Mouse (Mus musculus): Measurements from ENCODE around the gene Stx5a.
A peak's percentile ranks its signal among the peaks of the same experiment; 100 is the strongest.

Stx5a gene

DNA sequence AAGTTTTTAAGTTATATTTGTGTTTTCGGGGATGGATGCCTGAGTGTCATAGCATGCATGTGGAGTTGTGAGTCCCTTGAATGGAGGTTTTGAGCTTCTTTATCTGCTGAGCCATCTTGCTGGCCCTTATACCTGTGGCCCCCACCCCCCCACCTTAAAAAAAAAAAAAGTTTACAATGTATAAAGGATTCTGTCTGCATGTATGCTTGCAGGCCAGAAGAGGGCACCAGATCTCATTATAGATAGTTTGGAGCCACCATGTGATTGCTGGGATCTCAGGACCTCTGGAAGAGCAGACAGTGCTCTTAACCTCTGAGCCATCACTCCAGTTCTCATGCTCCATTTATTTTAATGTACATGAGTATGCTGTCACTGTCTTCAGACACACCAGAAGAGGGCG, 6.2 kb downstream of the Stx5a start:
- DNase-seq = no peak

- DNase-seq = no peak
These were observed 14.4 kb downstream of the Stx5a start for GRCm38 (mm10) chr19:8755652-8756051.

- peak; percentile 96 for DNase-seq
These were observed 15.6 kb downstream of the Stx5a start, which contains the start of gene Nxf1 for GRCm38 (mm10) chr19:8756635-8757387. Gene Nxf1, plus strand, starts transcription at chr19:8757073.

GRCm38 (mm10) chr19:8757471-8757998, 16.3 kb downstream of the Stx5a start:
- no peak for DNase-seq

- no peak for DNase-seq
These were observed 17.7 kb downstream of the Stx5a start for GRCm38 (mm10) chr19:8758899-8759298.

DNA sequence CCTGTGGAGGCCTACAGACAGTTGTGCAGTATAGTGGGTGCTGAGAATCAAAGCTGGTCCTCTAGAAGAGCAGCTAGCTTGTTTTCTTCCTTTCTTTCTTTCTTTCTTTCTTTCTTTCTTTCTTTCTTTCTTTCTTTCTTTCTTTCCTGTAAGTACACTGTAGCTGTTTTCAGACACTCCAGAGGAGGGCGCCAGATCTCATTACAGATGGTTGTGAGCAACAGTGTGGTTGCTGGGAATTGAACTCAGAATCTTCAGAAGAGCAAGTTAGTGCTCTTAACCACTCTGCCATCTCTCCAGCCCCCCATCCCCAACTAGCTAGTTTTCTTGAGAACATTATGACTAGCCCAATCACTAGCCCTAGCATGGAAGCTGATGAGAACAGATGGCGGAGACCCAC, 19.5 kb downstream of the Stx5a start:
- DNase-seq = no peak

DNA sequence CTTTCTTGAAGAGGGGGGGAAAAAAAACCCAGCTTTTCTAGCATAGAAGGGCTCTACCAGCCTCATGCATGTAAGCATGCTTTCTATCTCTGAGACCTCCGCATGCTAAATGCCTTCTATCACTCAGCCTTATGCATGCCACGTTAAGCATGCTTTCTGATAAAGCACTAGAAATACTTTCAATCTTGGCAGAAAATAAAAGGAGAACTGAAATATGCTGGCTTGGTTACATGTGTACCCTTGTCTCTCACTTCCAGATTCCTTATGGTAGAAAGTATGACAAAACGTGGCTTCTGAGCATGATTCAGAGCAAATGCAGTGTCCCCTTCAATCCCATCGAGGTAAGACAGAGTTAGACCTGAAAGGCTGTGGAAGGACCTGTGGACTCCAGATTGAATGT, 22.1 kb downstream of the Stx5a start:
- DNase-seq = no peak

GRCm38 (mm10) chr19:8765562-8765961, 24.3 kb downstream of the Stx5a start:
- DNase-seq = no peak

GRCm38 (mm10) chr19:8770567-8771270, 29.5 kb downstream of the Stx5a start, which contains the start of gene Tmem223:
Gene Tmem223, plus strand, starts transcription at chr19:8770996.
- DNase-seq = peak; percentile 84

GRCm38 (mm10) chr19:8772996-8773395, 31.8 kb downstream of the Stx5a start:
- no peak for DNase-seq

DNA sequence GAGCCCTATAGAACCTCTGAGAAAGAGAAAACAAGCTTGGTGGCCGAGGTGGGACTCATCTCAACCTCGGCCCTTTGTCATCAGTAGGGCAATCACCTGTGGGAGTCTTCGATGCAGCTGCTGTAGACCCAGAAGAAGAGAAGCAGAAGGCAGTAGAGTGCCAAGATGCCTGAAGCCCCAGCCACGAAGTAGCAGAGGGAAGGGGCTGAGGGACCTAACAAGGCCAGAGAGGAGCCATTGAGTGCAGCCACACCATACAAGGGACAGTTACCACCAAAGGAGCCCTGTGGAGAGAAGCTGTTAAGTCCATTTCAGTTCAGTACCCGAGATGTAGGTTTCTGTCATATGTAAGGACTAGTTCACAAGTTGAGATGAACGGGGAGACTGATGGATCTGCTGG, 32.2 kb downstream of the Stx5a start:
- DNase-seq = no peak

- DNase-seq = peak; percentile 98
These were observed 33.0 kb downstream of the Stx5a start, which contains the start of gene Tmem179b for GRCm38 (mm10) chr19:8774086-8774835. Gene Tmem179b, minus strand, starts transcription at chr19:8774467.

GRCm38 (mm10) chr19:8774951-8775421, 33.8 kb downstream of the Stx5a start:
- peak; percentile 10 for DNase-seq

DNA sequence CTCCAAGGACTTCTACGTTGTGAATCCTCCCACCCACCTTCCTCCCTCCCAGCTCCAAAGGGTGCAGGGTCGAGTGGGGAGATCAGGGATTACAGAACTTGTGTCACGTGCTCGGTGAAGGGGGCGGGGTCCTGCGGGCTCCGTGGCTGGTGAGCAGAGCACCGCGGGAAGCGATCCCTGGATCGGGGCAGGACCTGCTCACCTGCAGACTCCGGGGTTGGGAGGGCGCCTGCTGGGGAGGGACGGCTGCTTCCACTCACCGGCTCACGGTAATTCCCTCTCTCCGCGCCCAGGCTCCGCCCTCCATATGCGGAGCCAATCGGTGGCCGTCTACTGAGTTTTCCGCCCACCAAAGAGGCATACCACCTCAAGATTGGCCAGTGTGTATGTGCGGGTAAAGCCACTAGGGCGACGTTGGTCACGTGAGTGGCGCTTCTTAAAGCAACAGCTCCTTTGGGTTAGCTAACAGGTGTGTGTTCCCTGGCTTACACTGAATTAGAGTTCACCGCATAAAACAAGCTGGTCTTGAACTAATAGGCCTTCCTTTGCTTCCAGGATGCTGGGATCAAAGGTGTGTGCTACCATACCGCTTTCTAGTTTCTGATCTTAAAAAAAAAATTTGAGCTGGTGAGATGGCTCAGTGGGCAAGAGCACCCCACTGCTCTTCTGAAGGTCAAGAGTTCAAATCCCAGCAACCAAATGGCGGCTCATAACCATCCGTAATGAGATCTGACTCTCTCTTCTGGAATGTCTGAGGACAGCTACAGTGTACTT, 45.0 kb downstream of the Stx5a start, which contains the start of gene Taf6l:
Gene Taf6l, minus strand, starts transcription at position 410 of the 774 bp plus-strand sequence.
- peak; percentile 91 for DNase-seq

DNA sequence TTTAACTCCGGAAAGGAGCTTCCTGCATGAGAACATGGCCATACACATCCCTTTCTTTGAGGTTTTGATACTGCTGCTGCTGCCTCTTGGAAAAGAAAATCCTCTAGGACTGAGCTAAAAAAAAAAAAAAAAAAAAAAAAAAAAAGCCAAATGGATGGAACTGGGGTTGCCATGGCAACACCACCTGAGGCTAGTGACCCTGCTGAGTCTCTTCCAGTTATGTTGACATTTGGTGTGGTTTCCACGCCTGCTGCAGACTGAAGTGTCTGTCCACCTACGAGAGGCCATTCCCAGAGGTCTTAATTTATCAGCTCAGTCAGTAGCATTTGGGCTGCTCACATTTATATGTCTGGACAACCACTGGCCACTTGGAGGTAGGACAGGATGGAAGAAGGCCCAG, 47.3 kb downstream of the Stx5a start:
- DNase-seq = no peak

DNA sequence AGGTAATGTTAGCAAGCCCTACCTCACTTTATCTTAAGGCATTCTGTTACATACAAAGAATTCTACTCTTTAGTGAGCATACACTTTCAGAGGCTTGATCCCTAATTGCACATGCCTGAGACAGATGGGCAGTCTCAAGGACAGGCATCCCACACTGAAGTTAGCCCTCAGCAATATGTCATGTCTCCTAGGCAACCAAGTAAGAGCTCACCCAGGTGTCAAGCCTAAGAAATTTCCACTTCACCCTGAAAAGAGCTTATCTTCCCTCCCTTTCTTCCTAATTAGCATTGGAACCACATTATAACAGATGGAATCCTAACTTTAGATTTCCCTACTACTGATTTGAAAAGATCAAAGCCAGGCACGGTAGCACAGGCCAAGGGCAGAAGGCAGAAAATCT, 48.0 kb downstream of the Stx5a start:
- no peak for DNase-seq

DNA sequence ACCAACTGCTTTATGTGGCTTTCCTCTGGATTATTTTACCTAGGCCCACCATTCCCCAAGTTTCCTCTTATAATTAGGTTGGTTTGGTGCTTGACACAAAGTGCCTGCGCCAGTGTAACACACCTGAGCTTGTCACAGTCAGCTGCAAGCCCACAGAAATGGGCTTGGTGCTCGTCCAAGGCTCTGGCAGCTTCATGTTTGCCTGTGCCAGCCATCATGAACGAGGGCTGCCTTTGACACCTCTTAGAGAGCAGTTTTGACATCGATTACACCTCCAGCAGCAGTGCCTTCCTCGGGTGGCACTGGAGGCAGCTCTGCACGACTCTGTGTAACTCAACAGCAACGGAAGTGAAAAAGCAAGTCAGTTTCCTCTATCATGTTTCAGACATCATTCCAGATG, 49.0 kb downstream of the Stx5a start:
- no peak for DNase-seq

GRCm38 (mm10) chr19:8798264-8798946, 57.2 kb downstream of the Stx5a start, which contains the start of gene Polr2g:
Gene Polr2g, minus strand, starts transcription at chr19:8798577.
- DNase-seq = peak; percentile 91

DNA sequence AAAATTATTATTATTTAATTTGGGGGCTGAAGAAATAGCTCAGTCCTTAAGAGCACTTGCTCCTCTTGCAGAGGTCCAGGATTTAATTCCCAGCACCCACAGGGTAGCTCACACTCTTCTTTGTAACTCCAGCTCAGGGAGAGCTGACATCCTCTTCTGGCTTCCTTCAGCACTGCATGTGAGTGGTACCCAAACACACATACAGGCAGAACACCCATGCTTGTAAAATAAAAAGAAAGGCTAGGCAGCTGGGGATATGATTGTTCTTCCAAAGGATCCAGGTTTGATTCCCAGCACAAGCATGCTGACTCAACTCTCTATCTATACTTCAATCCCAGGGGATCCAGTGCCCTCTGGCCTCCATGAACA, 57.7 kb downstream of the Stx5a start:
- no peak for DNase-seq

DNA sequence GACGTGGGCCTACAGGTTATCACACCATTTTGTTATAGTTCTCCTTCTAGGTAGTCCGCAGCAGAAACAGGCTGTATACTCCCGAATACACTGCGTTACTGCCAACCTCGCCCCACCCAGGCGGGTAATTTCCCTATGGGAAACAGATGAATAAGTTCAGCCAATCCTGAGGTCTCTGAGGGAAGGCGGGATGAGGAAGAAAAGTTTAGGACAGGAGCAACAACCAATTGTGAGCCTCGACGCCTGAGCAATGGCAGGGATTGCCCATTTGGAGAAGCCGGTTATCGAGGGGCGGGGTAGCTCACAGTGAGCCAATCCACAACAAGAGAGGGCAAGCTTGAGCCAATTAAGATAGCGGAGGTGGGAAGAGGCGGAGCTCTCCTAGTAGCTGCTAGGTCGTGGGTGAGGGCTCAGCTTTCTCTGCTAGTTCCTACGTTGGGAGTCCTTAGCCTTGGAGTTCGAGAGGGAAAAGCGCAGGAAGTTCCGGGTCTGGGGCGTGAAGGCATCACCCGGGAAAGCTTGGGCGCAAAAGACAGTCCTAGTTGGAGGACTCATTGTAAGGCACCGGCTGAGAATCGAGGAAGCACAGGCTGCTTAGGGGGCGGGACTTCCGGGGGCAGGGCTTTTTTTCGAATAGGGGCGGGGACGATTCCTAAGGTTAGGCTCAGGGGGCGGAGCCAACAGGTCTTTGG, 61.1 kb downstream of the Stx5a start, which contains the start of gene Zbtb3:
Gene Zbtb3, plus strand, starts transcription at position 426 of the 692 bp plus-strand sequence.
- peak; percentile 91 for DNase-seq
